Mouse (Mus musculus): ENCODE results near the gene Ube2m. TPM values are rescaled to one million over a fixed set of nuclear protein-coding genes. Genes with fewer than 3 reads are reported as not detected.

Gene Ube2m
- polyA plus RNA-seq, 1 experiment, result 22.8 TPM

DNA sequence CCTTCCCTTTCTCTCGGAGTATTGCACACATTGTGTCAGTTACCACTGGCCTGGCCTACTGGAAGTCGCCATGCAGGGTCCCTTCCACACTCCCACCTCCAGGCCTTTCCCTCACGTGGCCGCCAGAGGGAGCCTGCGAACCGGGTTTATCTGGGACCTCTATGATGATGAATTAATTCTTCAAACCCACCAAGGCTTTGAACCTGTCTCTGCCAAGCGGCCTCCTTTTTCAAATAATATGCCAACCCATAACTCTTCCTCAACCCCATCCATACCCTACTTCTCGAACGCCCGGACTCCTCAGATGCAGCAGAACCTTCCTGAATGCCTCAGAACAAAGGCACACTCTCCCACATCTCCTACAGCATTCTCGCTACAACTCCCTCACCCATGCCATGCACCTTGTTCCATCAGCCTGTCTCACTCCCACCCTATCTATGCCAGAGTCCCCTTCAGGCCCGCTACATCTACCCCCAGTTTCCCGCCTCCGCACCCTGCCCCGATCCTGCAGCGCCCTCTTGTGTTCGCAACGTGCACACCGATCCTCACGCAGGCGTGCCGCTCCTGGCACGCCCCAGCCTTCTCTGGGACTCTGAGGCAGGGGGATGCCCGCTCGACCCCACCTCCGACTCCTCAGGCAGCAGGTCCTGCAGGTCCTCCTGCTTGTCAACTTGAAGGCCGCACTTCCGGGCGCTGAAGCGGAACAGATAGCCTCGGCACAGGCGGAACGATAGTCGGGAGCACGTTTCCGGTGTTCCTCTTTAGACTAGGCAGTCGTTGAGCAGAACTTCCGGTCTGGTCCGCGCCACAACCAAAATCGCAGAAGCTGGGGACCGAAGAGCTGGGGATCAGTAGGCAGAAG lies 28.7 kb downstream of the Ube2m start:
- TF ChIP-seq GATA1 (IDR thresholded peaks at IDR 0.05; ENCODE audit: low read length) (no peak), TAL1 (IDR thresholded peaks at IDR 0.05; ENCODE audit: low read length) (no peak)
- H3K4me1 ChIP-seq (ENCODE audit: control insufficient read depth), result peaks cover 42% of the 10 kb centered on the region
- H3K27me3 ChIP-seq (ENCODE audit: control insufficient read depth), result no peaks in the 10 kb centered on the region
- H3K36me3 ChIP-seq (ENCODE audit: control insufficient read depth), result peaks cover 38% of the 10 kb centered on the region
- peak overlapping the region; percentile 93 for H3K4me3 ChIP-seq (replicated peaks)
- H3K9me3 ChIP-seq (ENCODE audit: control insufficient read depth, low read length), result peaks cover 13% of the 10 kb centered on the region

- Histone ChIP-seq H3K36me3 (ENCODE audit: control insufficient read depth) (peaks cover 41% of the 10 kb centered on the region), H3K9me3 (ENCODE audit: control insufficient read depth, low read length) (peaks cover 13% of the 10 kb centered on the region), H3K27me3 (ENCODE audit: control insufficient read depth) (no peaks in the 10 kb centered on the region), H3K4me1 (ENCODE audit: control insufficient read depth) (peaks cover 35% of the 10 kb centered on the region), H3K4me3 (replicated peaks) (no peak overlapping the region)
- TF ChIP-seq TAL1 (IDR thresholded peaks at IDR 0.05; ENCODE audit: low read length) (no peak), GATA1 (IDR thresholded peaks at IDR 0.05; ENCODE audit: low read length) (no peak)
Measured at GRCm38 (mm10) chr7:13007341-13008092, 30.6 kb downstream of the Ube2m start.

DNA sequence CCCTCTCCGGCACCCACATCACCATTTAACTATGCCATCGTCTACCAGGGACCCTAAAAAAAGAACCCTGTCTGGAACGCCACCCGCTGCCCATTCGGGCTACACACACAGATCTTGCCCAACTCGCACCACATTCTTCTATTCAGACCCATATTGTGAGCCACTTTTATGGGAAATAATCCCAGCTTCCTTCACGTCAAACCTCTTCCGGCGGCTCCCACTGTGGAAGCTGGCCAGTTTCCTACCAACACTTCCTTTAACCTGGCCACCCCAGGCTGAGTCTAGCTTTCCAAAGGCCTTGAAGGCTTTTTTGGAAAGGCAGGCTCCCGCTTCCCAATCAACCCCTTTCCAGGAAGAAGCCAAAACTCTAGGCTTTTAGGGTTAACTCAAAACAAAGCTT lies 31.5 kb downstream of the Ube2m start:
- no peaks in the 10 kb centered on the region for H3K27me3 ChIP-seq (ENCODE audit: control insufficient read depth)
- peaks cover 13% of the 10 kb centered on the region for H3K9me3 ChIP-seq (ENCODE audit: control insufficient read depth, low read length)
- no peak overlapping the region for H3K4me3 ChIP-seq (replicated peaks)
- H3K36me3 ChIP-seq (ENCODE audit: control insufficient read depth), result peaks cover 41% of the 10 kb centered on the region
- TF ChIP-seq TAL1 (IDR thresholded peaks at IDR 0.05; ENCODE audit: low read length) (no peak), GATA1 (IDR thresholded peaks at IDR 0.05; ENCODE audit: low read length) (no peak)
- peaks cover 35% of the 10 kb centered on the region for H3K4me1 ChIP-seq (ENCODE audit: control insufficient read depth)

GRCm38 (mm10) chr7:13006011-13006410 lies 32.1 kb downstream of the Ube2m start:
- H3K9me3 ChIP-seq (ENCODE audit: control insufficient read depth, low read length), result peaks cover 13% of the 10 kb centered on the region
- peaks cover 35% of the 10 kb centered on the region for H3K4me1 ChIP-seq (ENCODE audit: control insufficient read depth)
- H3K4me3 ChIP-seq (replicated peaks), result no peak overlapping the region
- no peaks in the 10 kb centered on the region for H3K27me3 ChIP-seq (ENCODE audit: control insufficient read depth)
- TF ChIP-seq TAL1 (IDR thresholded peaks at IDR 0.05; ENCODE audit: low read length) (no peak), GATA1 (IDR thresholded peaks at IDR 0.05; ENCODE audit: low read length) (no peak)
- H3K36me3 ChIP-seq (ENCODE audit: control insufficient read depth), result peaks cover 41% of the 10 kb centered on the region

DNA sequence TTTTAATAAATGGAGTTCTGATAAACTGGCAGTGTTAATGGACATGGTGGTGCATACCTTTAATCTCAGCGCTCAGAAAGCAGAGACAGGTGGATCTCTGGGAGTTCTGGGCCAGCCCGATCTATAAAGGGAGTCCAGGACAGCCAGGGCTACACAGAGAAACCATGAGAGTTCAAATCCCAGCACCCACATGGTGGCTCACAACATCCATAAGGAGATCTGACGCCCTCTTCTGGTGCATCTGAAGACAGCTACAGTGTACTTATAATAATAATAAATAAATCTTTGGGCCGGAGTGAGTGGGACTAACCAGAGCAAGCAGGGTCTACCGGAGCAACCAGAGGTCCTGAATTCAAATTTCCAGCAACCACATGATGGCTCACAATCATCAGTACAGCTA lies 34.7 kb downstream of the Ube2m start:
- peaks cover 40% of the 10 kb centered on the region for H3K36me3 ChIP-seq (ENCODE audit: control insufficient read depth)
- TF ChIP-seq GATA1 (IDR thresholded peaks at IDR 0.05; ENCODE audit: low read length) (no peak), TAL1 (IDR thresholded peaks at IDR 0.05; ENCODE audit: low read length) (no peak)
- peaks cover 14% of the 10 kb centered on the region for H3K4me1 ChIP-seq (ENCODE audit: control insufficient read depth)
- no peaks in the 10 kb centered on the region for H3K27me3 ChIP-seq (ENCODE audit: control insufficient read depth)
- H3K4me3 ChIP-seq (replicated peaks), result no peak overlapping the region
- peaks cover 13% of the 10 kb centered on the region for H3K9me3 ChIP-seq (ENCODE audit: control insufficient read depth, low read length)

- H3K4me1 ChIP-seq (ENCODE audit: control insufficient read depth), result peaks cover 5% of the 10 kb centered on the region; the same call in 1 of the 2 replicates
Measured at GRCm38 (mm10) chr7:13001584-13001983, 36.5 kb downstream of the Ube2m start.

DNA sequence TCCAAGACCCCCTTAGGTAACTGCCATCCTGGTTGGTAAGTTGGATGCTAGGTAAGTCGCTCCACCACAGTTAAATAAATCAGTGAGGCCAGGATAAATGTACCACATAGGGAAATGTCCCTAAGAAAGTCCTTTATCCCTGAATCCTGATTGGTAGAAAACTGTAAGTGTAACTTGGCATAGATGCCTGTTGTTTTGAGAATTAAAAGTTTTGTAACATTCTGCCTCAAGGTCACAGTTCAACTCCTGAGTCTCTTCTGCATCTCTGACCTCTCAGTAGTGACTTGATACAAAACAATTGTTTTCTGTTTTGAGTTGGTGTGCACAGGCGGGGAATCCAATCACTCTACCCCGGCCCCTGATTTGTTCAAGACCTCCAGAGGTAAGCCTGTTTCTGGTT lies 39.2 kb downstream of the Ube2m start, which contains the start of gene Trim28:
Gene Trim28 (plus strand): TSS at position 264 of the 400 bp plus-strand sequence.
- Histone ChIP-seq H3K36me3 (ENCODE audit: control insufficient read depth) (no peaks in the 10 kb centered on the region), H3K27me3 (ENCODE audit: control insufficient read depth) (peaks cover 6% of the 10 kb centered on the region), H3K4me1 (ENCODE audit: control insufficient read depth) (no peaks in the 10 kb centered on the region), H3K4me3 (replicated peaks) (no peak within 1 kb of the TSS), H3K9me3 (ENCODE audit: control insufficient read depth, low read length) (no peaks in the 10 kb centered on the region)
- no peak for TF ChIP-seq GATA1 (IDR thresholded peaks at IDR 0.05; ENCODE audit: low read length)
- TF ChIP-seq TAL1 (IDR thresholded peaks at IDR 0.05; ENCODE audit: low read length), result no peak

More at GRCm38 (mm10) chr7:13001584-13001983, 36.5 kb downstream of the Ube2m start:
- TF ChIP-seq GATA1 (IDR thresholded peaks at IDR 0.05; ENCODE audit: low read length) (no peak), TAL1 (IDR thresholded peaks at IDR 0.05; ENCODE audit: low read length) (no peak)
- Histone ChIP-seq H3K9me3 (ENCODE audit: control insufficient read depth, low read length) (no peaks in the 10 kb centered on the region), H3K36me3 (ENCODE audit: control insufficient read depth) (peaks cover 22% of the 10 kb centered on the region), H3K27me3 (ENCODE audit: control insufficient read depth) (peaks cover 3% of the 10 kb centered on the region), H3K4me3 (replicated peaks) (no peak overlapping the region)

DNA sequence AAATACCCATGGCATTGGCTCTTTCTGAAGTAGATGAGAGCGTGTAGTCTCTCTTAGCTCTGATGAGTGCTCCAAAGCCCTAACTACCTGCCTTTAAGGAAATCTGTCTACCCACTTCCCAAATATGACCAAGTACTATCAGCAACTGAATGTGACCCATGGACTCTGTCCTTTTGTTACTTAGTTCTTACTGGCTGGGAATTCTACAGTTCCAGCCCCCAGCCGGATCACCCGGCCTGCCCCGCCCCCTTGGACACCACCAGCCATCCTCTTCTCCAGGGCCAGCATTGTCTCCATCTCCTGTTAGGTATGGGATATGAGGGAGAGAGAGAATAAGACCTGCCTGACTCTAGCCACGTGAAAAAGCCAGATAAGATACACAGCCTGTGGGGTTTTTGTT lies 40.0 kb downstream of the Ube2m start, which contains the start of gene Slc27a5:
Gene Slc27a5 (minus strand): TSS at position 140 of the 400 bp plus-strand sequence.
- Histone ChIP-seq H3K9me3 (ENCODE audit: control insufficient read depth, low read length) (no peaks in the 10 kb centered on the region), H3K4me1 (ENCODE audit: control insufficient read depth) (no peaks in the 10 kb centered on the region), H3K27me3 (ENCODE audit: control insufficient read depth) (peaks cover 6% of the 10 kb centered on the region), H3K36me3 (ENCODE audit: control insufficient read depth) (no peaks in the 10 kb centered on the region), H3K4me3 (replicated peaks) (no peak within 1 kb of the TSS)
- TF ChIP-seq TAL1 (IDR thresholded peaks at IDR 0.05; ENCODE audit: low read length) (no peak), GATA1 (IDR thresholded peaks at IDR 0.05; ENCODE audit: low read length) (no peak)

- TF ChIP-seq TAL1 (IDR thresholded peaks at IDR 0.05; ENCODE audit: low read length) (no peak), GATA1 (IDR thresholded peaks at IDR 0.05; ENCODE audit: low read length) (no peak)
- H3K4me3 ChIP-seq (replicated peaks), result no peak overlapping the region
- peaks cover 6% of the 10 kb centered on the region for H3K27me3 ChIP-seq (ENCODE audit: control insufficient read depth)
- H3K4me1 ChIP-seq (ENCODE audit: control insufficient read depth), result peaks cover 3% of the 10 kb centered on the region
- H3K9me3 ChIP-seq (ENCODE audit: control insufficient read depth, low read length), result no peaks in the 10 kb centered on the region
- H3K36me3 ChIP-seq (ENCODE audit: control insufficient read depth), result no peaks in the 10 kb centered on the region
Measured at GRCm38 (mm10) chr7:12997230-12997629, 40.8 kb downstream of the Ube2m start.
